Mouse (Mus musculus) cortical plate, adult 2 months (tissue): ENCODE data around the gene Itga9.

Source experiments
- CTCF ChIP-seq: fragments of 200-500 bp; IDR thresholded peaks from 2 replicates; pipeline ENCODE4 v1.5.1; 2011; ENCODE audit warnings: mild to moderate bottlenecking, control low read depth, low read length; ENCODE audit not compliant: insufficient read depth; ENCODE audit errors: extremely low read depth
- POLR2A ChIP-seq: fragments of 200-500 bp; IDR thresholded peaks from 2 replicates; pipeline ENCODE4 v1.6.1; 2011; ENCODE audit warnings: mild to moderate bottlenecking, low read length, control low read depth; ENCODE audit not compliant: insufficient read depth; ENCODE audit errors: extremely low read depth

GRCm38 (mm10) chr9:118686166-118686961 lies 79.9 kb downstream of the Itga9 start:
- no peak for TF ChIP-seq POLR2A
- TF ChIP-seq CTCF: no peak
